Mouse (Mus musculus): ENCODE results near the gene Dmxl2. TPM values are rescaled to one million over a fixed set of nuclear protein-coding genes. Genes with fewer than 3 reads are reported as not detected.

The Dmxl2 gene
- 4.6 and 5.2 TPM in 2 replicates for polyA plus RNA-seq (2012; rRNA removed)

GRCm38 (mm10) chr9:54501453-54502110, at the start of gene Dmxl2:
Dmxl2 (minus strand) TSS chr9:54501626.

GRCm38 (mm10) chr9:54538684-54539083, 37.3 kb upstream of the Dmxl2 start, which contains the start of gene Sh2d7:
Sh2d7 (plus strand) TSS chr9:54538984.

Other genes starting within 250 kb of the Dmxl2 start
- gene Cyp19a1, start 233.5 kb downstream of the Dmxl2 start, polyA plus RNA-seq (2012; rRNA removed): not detected in 2 replicates
- gene Gldn, start 215.1 kb downstream of the Dmxl2 start, polyA plus RNA-seq (2012; rRNA removed): under 0.01 TPM in 1 of 2 replicates, not detected in the other
- gene Sh2d7, start 37.4 kb upstream of the Dmxl2 start, polyA plus RNA-seq (2012; rRNA removed): not detected in 2 replicates
- gene Cib2, start 58.6 kb upstream of the Dmxl2 start, polyA plus RNA-seq (2012; rRNA removed): 1.1 and 1.4 TPM in 2 replicates
- gene Idh3a, start 84.7 kb upstream of the Dmxl2 start, polyA plus RNA-seq (2012; rRNA removed): 31.5 and 34.1 TPM in 2 replicates
- 0.05 and 0.08 TPM in 2 replicates for gene Acsbg1, start 160.2 kb upstream of the Dmxl2 start, polyA plus RNA-seq (2012; rRNA removed)
- gene Dnaja4, start 197.2 kb upstream of the Dmxl2 start, polyA plus RNA-seq (2012; rRNA removed): 6.9 and 7.9 TPM in 2 replicates
- 43.4 and 45.3 TPM in 2 replicates for gene Wdr61, start 232.9 kb upstream of the Dmxl2 start, polyA plus RNA-seq (2012; rRNA removed)